Mouse (Mus musculus) brain, embryonic 14.5 days (tissue): ENCODE measurements around the gene St8sia1.

Source experiments
- CTCF ChIP-seq: fragments of 200-500 bp; IDR thresholded peaks from 2 replicates; pipeline ENCODE4 v1.5.1; 2012; ENCODE audit warnings: inconsistent platforms, mild to moderate bottlenecking, moderate library complexity, borderline replicate concordance; ENCODE audit not compliant: insufficient read depth, insufficient read length; ENCODE audit errors: extremely low read depth
- POLR2A ChIP-seq: fragments of 200-500 bp; IDR thresholded peaks from 2 replicates; pipeline ENCODE4 v1.6.1; 2012; ENCODE audit warnings: mild to moderate bottlenecking, inconsistent platforms, borderline replicate concordance; ENCODE audit not compliant: poor library complexity, insufficient read depth, insufficient read length, severe bottlenecking; ENCODE audit errors: extremely low read depth

DNA sequence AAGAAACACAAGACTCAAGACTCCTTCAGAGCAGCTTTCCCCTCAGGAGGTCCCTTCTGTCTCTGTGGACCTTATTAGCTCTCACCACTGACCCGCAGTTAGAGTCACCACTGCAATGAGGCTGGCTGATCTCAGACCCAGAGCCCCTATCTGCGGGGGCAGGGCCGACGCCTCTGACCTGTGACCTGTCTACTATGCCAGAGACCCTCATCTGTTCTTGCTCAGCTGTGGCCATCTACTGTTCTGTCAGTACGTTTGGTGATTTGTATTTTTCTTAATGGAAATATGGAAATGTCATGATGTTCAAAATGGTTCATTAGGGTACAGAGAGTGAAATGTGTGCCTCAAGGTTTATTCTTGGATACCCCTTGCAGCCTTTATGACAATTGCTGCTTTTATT, 114.9 kb downstream of the St8sia1 start:
- TF ChIP-seq POLR2A = no peak
- TF ChIP-seq CTCF = no peak
